Mouse (Mus musculus) C2C12 (cell line): ENCODE measurements around the gene Tspan10.

Experiments used
- CEBPB ChIP-seq: IDR thresholded peaks from one replicate; pipeline ENCODE4 v1.6.1; 2011; ENCODE audit warnings: low read depth, mild to moderate bottlenecking, control low read depth, moderate library complexity
- CTCF ChIP-seq: IDR thresholded peaks from one replicate; pipeline ENCODE4 v1.5.1; 2011; ENCODE audit not compliant: control insufficient read depth, insufficient read depth, insufficient read length
- MAX ChIP-seq: IDR thresholded peaks from one replicate; pipeline ENCODE4 v1.6.1; 2011; ENCODE audit warnings: mild to moderate bottlenecking, control low read depth
- MYOG ChIP-seq: IDR thresholded peaks from one replicate; pipeline ENCODE4 v1.6.1; 2011; ENCODE audit not compliant: control insufficient read depth, insufficient read length; ENCODE audit errors: extremely low read depth

DNA sequence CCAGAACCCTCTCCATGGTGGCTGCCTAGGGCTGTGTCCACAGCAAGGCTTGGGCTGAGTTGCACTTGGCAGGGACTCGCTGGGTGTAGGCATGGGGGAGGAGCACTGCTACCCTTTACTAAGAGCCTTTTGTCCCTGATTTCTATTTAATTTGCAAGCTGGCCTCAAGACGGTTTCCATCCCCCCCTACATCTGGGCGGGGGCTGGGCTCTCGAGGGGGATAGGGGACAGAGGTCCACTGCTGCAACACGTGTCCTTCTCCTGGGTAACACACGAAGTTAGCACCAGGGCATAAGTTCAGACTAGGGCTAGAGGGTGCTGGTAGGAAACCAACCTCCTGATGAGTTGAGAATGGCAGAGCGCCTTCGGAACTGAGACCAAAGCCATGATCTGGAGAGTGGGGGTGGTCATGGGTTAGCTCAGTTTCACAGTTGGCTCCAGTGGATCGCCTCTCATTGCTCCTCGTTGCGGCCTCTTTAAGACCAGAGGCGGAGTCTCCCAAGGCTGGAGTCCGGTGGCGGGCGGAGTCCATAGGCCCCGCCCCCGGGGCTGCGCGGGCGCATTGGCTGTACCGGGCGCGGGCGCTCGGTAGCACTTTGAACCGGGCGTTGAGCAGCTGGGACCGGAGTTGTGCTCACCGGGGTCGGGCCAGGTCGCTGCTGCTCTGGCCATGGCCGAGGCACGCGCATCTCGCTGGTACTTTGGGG lies 49.0 kb downstream of the Tspan10 start, which contains the start of gene Slc25a10:
- TF ChIP-seq MYOG (no peak), CEBPB (no peak), MAX (peak; percentile 52), CTCF (no peak)
